Mouse (Mus musculus): Measurements from ENCODE around the gene Tas2r140. TPM values are rescaled to one million over a fixed set of nuclear protein-coding genes. Genes with fewer than 3 reads are reported as not detected.

Tas2r140 gene
- polyA plus RNA-seq (2012; rRNA removed) = not detected in 2 replicates

GRCm38 (mm10) chr6:133055716-133056115, at the start of gene Tas2r140:
Tas2r140 (minus strand) TSS chr6:133055816.

GRCm38 (mm10) chr6:133104609-133104921, 48.9 kb upstream of the Tas2r140 start, which contains the start of gene Smim10l1:
Smim10l1 (plus strand) TSS chr6:133104909.

GRCm38 (mm10) chr6:133037001-133037400, 18.6 kb downstream of the Tas2r140 start, which contains the start of gene Tas2r103:
Tas2r103 (minus strand) TSS chr6:133037101.

Other genes starting within 250 kb of the Tas2r140 start
- gene Tas2r123, start 208.7 kb downstream of the Tas2r140 start, polyA plus RNA-seq (2012; rRNA removed) = not detected in 2 replicates
- not detected in 2 replicates for gene Tas2r116, start 200.4 kb downstream of the Tas2r140 start, polyA plus RNA-seq (2012; rRNA removed)
- gene Tas2r110, start 187.8 kb downstream of the Tas2r140 start, polyA plus RNA-seq (2012; rRNA removed) = not detected in 2 replicates
- gene Tas2r113, start 162.8 kb downstream of the Tas2r140 start, polyA plus RNA-seq (2012; rRNA removed) = not detected in 2 replicates
- gene Tas2r125, start 146.2 kb downstream of the Tas2r140 start, polyA plus RNA-seq (2012; rRNA removed) = not detected in 2 replicates
- not detected in 2 replicates for gene Tas2r129, start 104.7 kb downstream of the Tas2r140 start, polyA plus RNA-seq (2012; rRNA removed)
- not detected in 2 replicates for gene Tas2r131, start 97.9 kb downstream of the Tas2r140 start, polyA plus RNA-seq (2012; rRNA removed)
- not detected in 2 replicates for gene Tas2r109, start 74.9 kb downstream of the Tas2r140 start, polyA plus RNA-seq (2012; rRNA removed)
- gene Tas2r103, start 18.7 kb downstream of the Tas2r140 start, polyA plus RNA-seq (2012; rRNA removed) = not detected in 2 replicates
- gene Smim10l1, start 49.1 kb upstream of the Tas2r140 start, polyA plus RNA-seq (2012; rRNA removed) = 23.3 and 24.7 TPM in 2 replicates
- gene 5530400C23Rik, start 236.4 kb upstream of the Tas2r140 start, polyA plus RNA-seq (2012; rRNA removed) = not detected in 2 replicates

Data from liver, embryonic 18 days (tissue).